Mouse (Mus musculus) CH12.LX (cell line): ENCODE results near the gene Ppp1r37. TPM values are rescaled to one million over a fixed set of nuclear protein-coding genes. Genes with fewer than 3 reads are reported as not detected.

Experiments used
- DNase-seq: peaks from one replicate; pipeline ENCODE4 v3.0.0-alpha.2; 2013; ENCODE audit errors: extremely low read depth
- H3K27ac ChIP-seq: 2 replicates; pipeline ENCODE4 v1.5.1; 2012; ENCODE audit warnings: low read depth, mild to moderate bottlenecking, control low read depth, moderate library complexity; ENCODE audit not compliant: insufficient read depth
- H3K27me3 ChIP-seq: replicated peaks from 2 replicates; pipeline ENCODE3; 2012; ENCODE audit warnings: inconsistent platforms
- H3K36me3 ChIP-seq, 2 experiments: replicated peaks in 1 of 2; 2 replicates each; pipeline versions ENCODE3 to v1.6.1; 2012; ENCODE audit warnings: inconsistent platforms in 1 of 2, low read length in 1 of 2, mild to moderate bottlenecking in 1 of 2, mixed read lengths in 1 of 2, moderate library complexity in 1 of 2; ENCODE audit not compliant: control insufficient read depth in 1 of 2, insufficient read depth in 1 of 2
- H3K4me1 ChIP-seq, 2 experiments: 2 replicates each; pipeline ENCODE4 v1.6.1; 2012; ENCODE audit warnings: inconsistent platforms in 1 of 2, moderate library complexity in 1 of 2; ENCODE audit not compliant: insufficient read depth in 2 of 2, control insufficient read depth in 1 of 2
- H3K4me2 ChIP-seq: 2 replicates; pipeline ENCODE4 v1.6.1; 2012; ENCODE audit warnings: low read depth, mild to moderate bottlenecking, control low read depth; ENCODE audit not compliant: poor library complexity, insufficient read depth, severe bottlenecking
- H3K4me3 ChIP-seq, 3 experiments: fragments of 150-350 bp in 1 of 3; sonication (generic) in 1 of 3; replicated peaks in 1 of 3; 2 replicates each; pipeline versions ENCODE3 to v1.5.1; 2011 to 2012; ENCODE audit warnings: low read depth in 2 of 3, low read length in 2 of 3, mild to moderate bottlenecking in 2 of 3, moderate library complexity in 2 of 3, control low read depth in 1 of 3, improper control_type of control experiment in 1 of 3, inconsistent platforms in 1 of 3, mixed read lengths in 1 of 3; ENCODE audit not compliant: poor library complexity in 1 of 3
- H3K79me2 ChIP-seq: replicated peaks from 2 replicates; pipeline ENCODE4 v1.6.1; 2012; ENCODE audit warnings: mild to moderate bottlenecking, moderate library complexity; ENCODE audit not compliant: control insufficient read depth, poor library complexity, insufficient read depth, severe bottlenecking; ENCODE audit errors: extremely low read depth
- H3K9ac ChIP-seq: 2 replicates; pipeline ENCODE4 v1.6.1; 2012; ENCODE audit warnings: low read depth, mild to moderate bottlenecking, control low read depth, moderate library complexity; ENCODE audit not compliant: insufficient read depth
- H3K9me3 ChIP-seq: replicated peaks from 2 replicates; pipeline ENCODE3; 2012; ENCODE audit warnings: low read length, inconsistent platforms, mixed read lengths
- BHLHE40 ChIP-seq: IDR thresholded peaks from 2 replicates; pipeline ENCODE4 v1.6.1; 2011; ENCODE audit warnings: mild to moderate bottlenecking, low read depth, low read length, improper control_type of control experiment
- CHD1 ChIP-seq: IDR thresholded peaks from 2 replicates; pipeline ENCODE4 v1.6.1; 2012; ENCODE audit warnings: low read depth, low read length, improper control_type of control experiment, inconsistent platforms
- CTCF ChIP-seq, 2 experiments: IDR thresholded peaks in 1 of 2; conservative IDR thresholded peaks in 1 of 2; 2 replicates each; pipeline ENCODE4 v1.5.1; 2011 to 2012; ENCODE audit warnings: low read depth in 2 of 2, low read length in 2 of 2, improper control_type of control experiment in 1 of 2, inconsistent platforms in 1 of 2, mild to moderate bottlenecking in 1 of 2, moderate library complexity in 1 of 2
- ELF1 ChIP-seq: IDR thresholded peaks from 2 replicates; pipeline ENCODE4 v1.6.1; 2014; ENCODE audit warnings: low read depth, mild to moderate bottlenecking, inconsistent platforms, low read length, improper control_type of control experiment
- ETS1 ChIP-seq: conservative IDR thresholded peaks from 2 replicates; pipeline ENCODE4 v1.6.1; 2012; ENCODE audit warnings: low read depth, mild to moderate bottlenecking, inconsistent platforms, low read length, improper control_type of control experiment, moderate library complexity
- HCFC1 ChIP-seq: IDR thresholded peaks from 2 replicates; pipeline ENCODE4 v1.6.1; 2012; ENCODE audit warnings: low read depth, mild to moderate bottlenecking, inconsistent platforms, low read length, improper control_type of control experiment
- JUN ChIP-seq: IDR thresholded peaks from 2 replicates; pipeline ENCODE4 v1.6.1; 2011; ENCODE audit warnings: low read depth, mild to moderate bottlenecking, low read length, improper control_type of control experiment, moderate library complexity; ENCODE audit not compliant: insufficient read depth
- JUND ChIP-seq: conservative IDR thresholded peaks from 2 replicates; pipeline ENCODE4 v1.6.1; 2011; ENCODE audit warnings: low read depth, low read length, improper control_type of control experiment
- MAFK ChIP-seq: IDR thresholded peaks from 2 replicates; pipeline ENCODE4 v1.6.1; 2011; ENCODE audit warnings: low read length, improper control_type of control experiment; ENCODE audit not compliant: insufficient replicate concordance
- MAX ChIP-seq: IDR thresholded peaks from 2 replicates; pipeline ENCODE4 v1.6.1; 2011; ENCODE audit warnings: low read length, improper control_type of control experiment
- MAZ ChIP-seq: IDR thresholded peaks from 2 replicates; pipeline ENCODE4 v1.6.1; 2012; ENCODE audit warnings: low read depth, mild to moderate bottlenecking, inconsistent platforms, low read length, improper control_type of control experiment, moderate library complexity
- MEF2A ChIP-seq: IDR thresholded peaks from 2 replicates; pipeline ENCODE4 v1.6.1; 2014; ENCODE audit warnings: low read depth, mild to moderate bottlenecking, inconsistent platforms, low read length, improper control_type of control experiment, borderline replicate concordance
- NELFE ChIP-seq: IDR thresholded peaks from 2 replicates; pipeline ENCODE4 v1.6.1; 2011; ENCODE audit warnings: low read depth, low read length, improper control_type of control experiment
- NRF1 ChIP-seq: IDR thresholded peaks from 2 replicates; pipeline ENCODE4 v1.6.1; 2014; ENCODE audit warnings: low read depth, mild to moderate bottlenecking, inconsistent platforms, low read length, improper control_type of control experiment, moderate library complexity
- PAX5 ChIP-seq: IDR thresholded peaks from 2 replicates; pipeline ENCODE4 v1.6.1; 2012; ENCODE audit warnings: low read length, inconsistent platforms, mixed read lengths
- POLR2A ChIP-seq: IDR thresholded peaks from 2 replicates; pipeline ENCODE4 v1.6.1; 2011; ENCODE audit warnings: low read depth, mild to moderate bottlenecking, improper control_type of control experiment, low read length
- POLR2AphosphoS2 ChIP-seq: IDR thresholded peaks from 2 replicates; pipeline ENCODE4 v1.6.1; 2011; ENCODE audit warnings: low read depth, low read length, improper control_type of control experiment
- SIN3A ChIP-seq: IDR thresholded peaks from 2 replicates; pipeline ENCODE4 v1.6.1; 2012; ENCODE audit warnings: low read length, improper control_type of control experiment, inconsistent platforms
- TBP ChIP-seq: conservative IDR thresholded peaks from 2 replicates; pipeline ENCODE4 v1.6.1; 2011; ENCODE audit warnings: low read depth, low read length, improper control_type of control experiment
- UBTF ChIP-seq: IDR thresholded peaks from 2 replicates; pipeline ENCODE4 v1.6.1; 2012; ENCODE audit warnings: low read depth, mild to moderate bottlenecking, inconsistent platforms, low read length, improper control_type of control experiment, moderate library complexity
- ZC3H11A ChIP-seq: IDR thresholded peaks from 2 replicates; pipeline ENCODE4 v1.6.1; 2012; ENCODE audit warnings: low read depth, mild to moderate bottlenecking, inconsistent platforms, low read length, improper control_type of control experiment
- ZKSCAN1 ChIP-seq: IDR thresholded peaks from 2 replicates; pipeline ENCODE4 v1.6.1; 2012; ENCODE audit warnings: low read depth, inconsistent platforms, low read length, improper control_type of control experiment, borderline replicate concordance
- ZMIZ1 ChIP-seq: IDR thresholded peaks from 2 replicates; pipeline ENCODE4 v1.6.1; 2012; ENCODE audit warnings: low read depth, mild to moderate bottlenecking, inconsistent platforms, low read length, improper control_type of control experiment
- ZNF384 ChIP-seq: IDR thresholded peaks from 2 replicates; pipeline ENCODE4 v1.6.1; 2012; ENCODE audit warnings: low read depth, low read length, improper control_type of control experiment, inconsistent platforms
- dilution Hi-C: fragments of 300-500 bp; cut with MboI; formaldehyde crosslinking; loops from 2 replicates; pipeline ENCODE4 v1.14.3; 2020; ENCODE audit warnings: low sequenced_read_pairs; ENCODE audit not compliant: extremely low pct_unique_long_range_greater_than_20kb, extremely low pct_ligation_motif_present
- in situ Hi-C: fragments of 300-500 bp; cut with MboI; formaldehyde crosslinking; loops from 3 replicates; pipeline ENCODE4 v1.14.3; 2019; ENCODE audit warnings: low sequenced_read_pairs, low pct_ligation_motif_present, low pct_unique_long_range_greater_than_20kb, mixed read lengths
- polyA plus RNA-seq: library from polyadenylated mRNA; unstranded; fragments of >175 nt; gene quantifications from 2 replicates; pipeline ENCODE4 v1.2.1, GENCODE M21; 2012; ENCODE audit warnings: low read depth; ENCODE audit not compliant: insufficient read length
- total RNA-seq, 2 experiments: library from RNA; depleted of rRNA; stranded (reverse); fragments of 300-350 nt in 1 of 2; fragments of >200 nt in 1 of 2; gene quantifications; 2 replicates each; pipeline ENCODE4 v1.2.3; 2012 to 2014

Gene Ppp1r37
- total and polyA plus RNA-seq, 3 experiments: 7.3 to 15.7 (median 13.8) TPM

DNA sequence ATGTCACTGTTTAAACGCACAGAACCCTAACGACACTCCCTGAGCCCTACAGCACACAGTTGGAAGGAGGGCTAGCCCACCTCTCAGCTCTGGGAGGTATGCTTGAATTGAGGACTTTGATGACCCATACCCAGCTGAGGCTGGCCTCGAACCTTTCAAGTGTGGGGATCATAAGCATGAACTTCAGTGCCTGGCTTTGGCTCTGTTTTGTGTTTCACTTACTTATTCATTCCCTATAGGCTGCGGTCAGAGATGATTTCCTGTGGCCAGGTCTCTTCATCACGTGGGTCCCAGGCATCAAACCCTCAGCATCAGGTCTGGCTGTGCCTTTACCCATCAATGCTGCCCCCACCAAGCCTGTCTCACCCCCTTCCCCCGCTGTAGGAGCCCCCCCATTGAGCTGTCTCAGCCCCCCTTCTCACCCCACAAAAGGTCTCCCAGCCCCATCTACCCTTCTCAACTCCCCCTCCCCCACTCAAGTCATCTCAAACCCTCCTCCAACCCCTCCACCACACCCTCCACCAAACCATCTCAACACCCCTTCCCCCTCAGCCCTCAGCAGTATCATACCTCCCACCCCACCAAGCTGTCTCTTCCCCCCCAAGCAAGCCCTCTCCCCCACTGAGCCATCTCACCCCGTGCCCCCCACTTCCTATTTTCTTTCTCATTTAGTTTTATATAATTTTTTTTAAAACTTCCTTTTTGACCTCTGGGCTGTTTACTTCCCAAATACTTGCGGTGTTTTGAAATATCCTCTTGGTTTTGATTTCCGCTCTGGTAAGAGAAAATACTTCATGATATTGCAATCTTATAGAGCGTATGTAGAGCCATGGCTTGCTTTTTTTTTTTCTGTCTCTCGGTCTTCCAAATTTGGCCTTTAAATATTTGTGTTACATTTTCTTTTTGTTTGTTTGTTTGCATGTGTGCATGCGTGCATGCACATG, 62.2 kb downstream of the Ppp1r37 start:
- TF ChIP-seq ZNF384: no peak
- TF ChIP-seq SIN3A: no peak
- no peak for TF ChIP-seq ETS1
- TF ChIP-seq MAX: no peak
- TF ChIP-seq MAZ: no peak
- TF ChIP-seq CTCF (conservative IDR thresholded peaks at IDR 0.05 in 1 of 2, IDR thresholded peaks at IDR 0.05 in 1 of 2; ENCODE audit: low read depth in 2 of 2, low read length in 2 of 2): no peak
- TF ChIP-seq TBP: no peak
- no peak for TF ChIP-seq MAFK
- TF ChIP-seq MEF2A: no peak
- no peak for TF ChIP-seq CHD1
- no peak for TF ChIP-seq POLR2A
- TF ChIP-seq ZC3H11A: no peak
- no peak for TF ChIP-seq PAX5

GRCm38 (mm10) chr7:19498326-19498725, 64.5 kb downstream of the Ppp1r37 start:
- Histone ChIP-seq H3K27me3 (peaks cover 37% of the 10 kb centered on the region), H3K9ac (no peak overlapping the region), H3K36me3 (no peaks in the 10 kb centered on the region), H3K9me3 (no peaks in the 10 kb centered on the region), H3K27ac (no peak overlapping the region), H3K79me2 (no peaks in the 10 kb centered on the region), H3K4me2 (no peak overlapping the region), H3K4me3 (no peak overlapping the region)
- dilution Hi-C loops: no loop called here
- in situ Hi-C loops: no loop called here
- TF ChIP-seq HCFC1 (no peak), BHLHE40 (no peak), PAX5 (no peak), ELF1 (no peak), JUND (no peak), NELFE (no peak), ZMIZ1 (no peak), CHD1 (no peak), NRF1 (no peak), POLR2AphosphoS2 (no peak), ZNF384 (no peak), TBP (no peak), ZKSCAN1 (no peak), UBTF (no peak), JUN (no peak)
- TF ChIP-seq, all 38 proteins: peak for 0
- H3K4me1 ChIP-seq: no peaks in the 10 kb centered on the region
- DNase-seq: no peak

More for the DNA sequence above, 62.2 kb downstream of the Ppp1r37 start:
- peaks cover 0 to 3% of the 10 kb centered on the region in 2 experiments; a peak in 1 of 4 replicates for H3K4me1 ChIP-seq
- no peak overlapping the region for H3K4me3 ChIP-seq
- H3K27me3 ChIP-seq: peaks cover 18% of the 10 kb centered on the region
- no peak overlapping the region for H3K9ac ChIP-seq
- peaks cover 0 to 6% of the 10 kb centered on the region in 2 experiments for H3K36me3 ChIP-seq
- no peak overlapping the region for H3K4me2 ChIP-seq
- no peak for DNase-seq
- in situ Hi-C loops (loop anchor here (10.0 kb wide), 2 partner anchors 74 to 374 kb away; partner anchors contain the start of genes Gemin7 and Zfp296), dilution Hi-C loops (no loop called here)
- H3K9me3 ChIP-seq: no peaks in the 10 kb centered on the region
- no peaks in the 10 kb centered on the region for H3K79me2 ChIP-seq
- no peak overlapping the region for H3K27ac ChIP-seq
